In the genomic region with DNA sequence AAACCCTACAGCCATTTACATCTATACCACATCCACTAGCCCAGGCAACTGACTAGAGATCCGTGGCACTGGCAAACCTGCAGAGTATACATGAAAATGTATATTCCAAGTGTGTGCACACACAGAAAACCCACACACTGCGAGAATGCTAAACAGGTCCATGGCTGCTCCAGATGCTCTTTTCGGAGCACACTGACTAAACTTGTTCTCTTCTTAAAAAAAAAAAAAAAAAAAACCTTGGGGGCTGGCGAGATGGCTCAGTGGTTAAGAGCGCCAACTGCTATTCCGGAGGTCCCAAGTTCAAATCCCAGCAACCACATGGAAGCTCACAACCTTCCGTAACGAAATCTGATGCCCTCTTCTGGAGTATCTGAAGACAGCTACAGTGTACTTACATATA, we compare ENCODE assay signal across 22 mouse cellular contexts. TPM values are rescaled to one million over a fixed set of nuclear protein-coding genes. Genes with fewer than 3 reads are reported as not detected.
DNase-seq lines count a peak whose midpoint lies in the region; ATAC-seq lines count a peak whose summit lies in the region.
"Had no signal": no experiment of that assay in that cellular context is flagged by ENCODE, and none has a peak within 500 bp of the region (broad histone marks: within the 10 kb centered on the region; RNA-seq: fewer than 3 reads in every experiment).

No protein-coding gene starts in this region.

- no peaks in the 10 kb centered on the region for H3K27me3 ChIP-seq in hindbrain, embryonic 14.5 days (ENCODE audit: control insufficient read depth, insufficient read depth, low read length)
- H3K27me3 ChIP-seq in hindbrain, embryonic 16.5 days (replicated peaks; ENCODE audit: control insufficient read depth, insufficient read depth, low read length) = no peaks in the 10 kb centered on the region
- H3K27me3 ChIP-seq in limb, embryonic 15.5 days = no peaks in the 10 kb centered on the region
- 0 out of 2 replicates have a peak, but pooled peaks cover 7% of the 10 kb centered on the region for H3K27me3 ChIP-seq in limb, embryonic 10.5 days (ENCODE audit: low read depth, poor library complexity, severe bottlenecking)
- no peaks in the 10 kb centered on the region for H3K27me3 ChIP-seq in forebrain, embryonic 14.5 days (replicated peaks; ENCODE audit: control insufficient read depth, insufficient read depth, low read length)
- H3K27me3 ChIP-seq: embryonic facial prominence, embryonic 12.5 days; heart, embryonic 15.5 days; neural tube, embryonic 12.5 days had no signal

- H3K9me3 ChIP-seq in hindbrain, embryonic 14.5 days (ENCODE audit: control insufficient read depth, low read length) = no peaks in the 10 kb centered on the region
- H3K9me3 ChIP-seq in hindbrain, embryonic 16.5 days (ENCODE audit: control insufficient read depth, low read length) = no peaks in the 10 kb centered on the region
- H3K9me3 ChIP-seq in limb, embryonic 15.5 days = no peaks in the 10 kb centered on the region
- H3K9me3 ChIP-seq in limb, embryonic 10.5 days (replicated peaks) = no peaks in the 10 kb centered on the region
- H3K9me3 ChIP-seq in ES-E14 (ENCODE audit: control insufficient read depth, insufficient read depth, low read depth, low read length) = no peaks in the 10 kb centered on the region
- no peaks in the 10 kb centered on the region for H3K9me3 ChIP-seq in forebrain, embryonic 14.5 days (replicated peaks; ENCODE audit: control insufficient read depth, low read length)
- H3K9me3 ChIP-seq: embryonic facial prominence, embryonic 12.5 days; G1E; heart, embryonic 15.5 days; neural tube, embryonic 12.5 days had no signal

- ATAC-seq in hindbrain, embryonic 14.5 days (ENCODE audit: low FRiP score) = no peak
- ATAC-seq in hindbrain, embryonic 16.5 days = no peak
- ATAC-seq in limb, embryonic 15.5 days (ENCODE audit: insufficient number of reproducible peaks, low FRiP score, low TSS enrichment, low read depth) = no peak
- no peak for ATAC-seq in forebrain, embryonic 14.5 days

- no peak for DNase-seq in hindbrain, embryonic 14.5 days (ENCODE audit: low spot score)
- DNase-seq in limb, embryonic 10.5 days (ENCODE audit: low spot score) = no peak
- DNase-seq in ES-E14 (ENCODE audit: low read depth, low spot score) = no peak
- no peak for DNase-seq in forebrain, embryonic 14.5 days (ENCODE audit: low spot score)
- no peak for DNase-seq in adrenal gland, postnatal 36 days
- DNase-seq: adrenal gland, postnatal 14 days; cerebellum, adult 11 months; cerebellum, postnatal 10 days; gastrocnemius, postnatal 10 days; heart, adult 2 months; liver; lung, postnatal 14 days; right cerebral cortex, adult 18-20 months; thymus, postnatal 14 days had no signal

- peaks cover 7% of the 10 kb centered on the region; the same call in 1 of the 2 replicates for H3K4me1 ChIP-seq in hindbrain, embryonic 14.5 days (replicated peaks; ENCODE audit: control insufficient read depth, insufficient read depth, low read length)
- peaks cover 7% of the 10 kb centered on the region for H3K4me1 ChIP-seq in hindbrain, embryonic 16.5 days (ENCODE audit: control insufficient read depth, insufficient read depth, low read depth, low read length)
- peaks cover 11% of the 10 kb centered on the region for H3K4me1 ChIP-seq in limb, embryonic 15.5 days
- H3K4me1 ChIP-seq in limb, embryonic 10.5 days = peaks cover 14% of the 10 kb centered on the region
- H3K4me1 ChIP-seq in ES-E14 (ENCODE audit: control insufficient read depth in 2 of 2, insufficient read depth in 2 of 2, low read length in 2 of 2, poor library complexity in 1 of 2) = peaks cover 16 to 18% of the 10 kb centered on the region in 2 experiments; a peak in 3 of 4 replicates
- peaks cover 8% of the 10 kb centered on the region; the same call in 1 of the 2 replicates for H3K4me1 ChIP-seq in forebrain, embryonic 14.5 days (ENCODE audit: control insufficient read depth, insufficient read depth, low read length)

- no peak overlapping the region for H3K9ac ChIP-seq in hindbrain, embryonic 14.5 days
- no peak overlapping the region for H3K9ac ChIP-seq in hindbrain, embryonic 16.5 days (ENCODE audit: low read depth, low read length)
- H3K9ac ChIP-seq in limb, embryonic 15.5 days = 0 out of 2 replicates have a peak overlapping the region, but pooled peaks have one; percentile 10
- peak overlapping the region; percentile 57; the same call in 1 of the 2 replicates for H3K9ac ChIP-seq in ES-E14 (ENCODE audit: insufficient read depth, low read depth, low read length, poor library complexity, severe bottlenecking)
- no peak overlapping the region for H3K9ac ChIP-seq in forebrain, embryonic 14.5 days (ENCODE audit: low read length)
- H3K9ac ChIP-seq: embryonic facial prominence, embryonic 12.5 days; neural tube, embryonic 12.5 days had no signal

- WGBS in hindbrain, embryonic 14.5 days = 80% methylated on average over 8 of the region's 8 CpGs
- 86% methylated on average over 8 of the region's 8 CpGs for WGBS in hindbrain, embryonic 16.5 days
- WGBS in limb, embryonic 15.5 days = 87% methylated on average over 8 of the region's 8 CpGs
- 90% methylated on average over 8 of the region's 8 CpGs for WGBS in limb, embryonic 10.5 days
- 67% methylated on average over 8 of the region's 8 CpGs for WGBS in forebrain, embryonic 14.5 days

- 0 out of 2 replicates have a peak overlapping the region, but pooled peaks have one; percentile 34 for H3K27ac ChIP-seq in hindbrain, embryonic 14.5 days
- no peak overlapping the region for H3K27ac ChIP-seq in hindbrain, embryonic 16.5 days (ENCODE audit: low read depth, low read length)
- H3K27ac ChIP-seq in limb, embryonic 15.5 days = no peak overlapping the region
- H3K27ac ChIP-seq in limb, embryonic 10.5 days = no peak overlapping the region
- peak overlapping the region; percentile 94 for H3K27ac ChIP-seq in ES-E14 (ENCODE audit: insufficient read depth, low read depth, low read length, poor library complexity, severe bottlenecking)
- H3K27ac ChIP-seq in forebrain, embryonic 14.5 days (ENCODE audit: low read depth, low read length) = peak overlapping the region; percentile 72; the same call in 1 of the 2 replicates
- H3K27ac ChIP-seq: heart, adult 2 months had no signal

- H3K36me3 ChIP-seq in hindbrain, embryonic 14.5 days (replicated peaks; ENCODE audit: control insufficient read depth, insufficient read depth) = no peaks in the 10 kb centered on the region
- no peaks in the 10 kb centered on the region for H3K36me3 ChIP-seq in hindbrain, embryonic 16.5 days (ENCODE audit: control insufficient read depth, insufficient read depth, low read length)
- no peaks in the 10 kb centered on the region for H3K36me3 ChIP-seq in limb, embryonic 15.5 days
- H3K36me3 ChIP-seq in limb, embryonic 10.5 days = no peaks in the 10 kb centered on the region
- H3K36me3 ChIP-seq in ES-E14 (ENCODE audit: control insufficient read depth, insufficient read depth, low read length, poor library complexity, severe bottlenecking) = no peaks in the 10 kb centered on the region
- no peaks in the 10 kb centered on the region for H3K36me3 ChIP-seq in forebrain, embryonic 14.5 days (ENCODE audit: control insufficient read depth, insufficient read depth, low read length)
- H3K36me3 ChIP-seq: embryonic facial prominence, embryonic 12.5 days; G1E; heart, embryonic 15.5 days; neural tube, embryonic 12.5 days had no signal

- no peak overlapping the region for H3K4me2 ChIP-seq in hindbrain, embryonic 14.5 days (replicated peaks)
- H3K4me2 ChIP-seq in hindbrain, embryonic 16.5 days (ENCODE audit: low read length) = no peak overlapping the region
- no peak overlapping the region for H3K4me2 ChIP-seq in limb, embryonic 15.5 days
- H3K4me2 ChIP-seq in forebrain, embryonic 14.5 days (ENCODE audit: low read length) = no peak overlapping the region

- in situ Hi-C loops in ES-E14 (cut with MboI; ENCODE audit: low sequenced_read_pairs in 2 of 2, unreplicated experiment in 2 of 2) = loop anchor here in 1 of 2 experiments (25.0 kb wide), 1 partner anchor 401 kb away; a partner anchor contains a TSS

- H3K4me3 ChIP-seq in hindbrain, embryonic 14.5 days (replicated peaks; ENCODE audit: low read length) = no peak overlapping the region
- no peak overlapping the region for H3K4me3 ChIP-seq in hindbrain, embryonic 16.5 days (ENCODE audit: low read length)
- H3K4me3 ChIP-seq in limb, embryonic 15.5 days = no peak overlapping the region
- H3K4me3 ChIP-seq in limb, embryonic 10.5 days = no peak overlapping the region
- H3K4me3 ChIP-seq in ES-E14 (ENCODE audit: insufficient read depth in 1 of 2, low read depth in 1 of 2, low read length in 2 of 2, poor library complexity in 1 of 2, severe bottlenecking in 1 of 2) = peak overlapping the region; percentile 9 to 48; a peak in 3 of 4 replicates
- H3K4me3 ChIP-seq in forebrain, embryonic 14.5 days (ENCODE audit: low read depth, low read length) = no peak overlapping the region
- H3K4me3 ChIP-seq: embryonic facial prominence, embryonic 12.5 days; erythroblast, embryonic 14.5 days; heart, adult 2 months; heart, embryonic 15.5 days; neural tube, embryonic 12.5 days had no signal

RNA-seq across cellular contexts. Expression of a gene that starts 2.9 kb away (rescaled TPM):
- 14.3 and 17.5 TPM in 2 replicates for polyA plus RNA-seq in hindbrain, embryonic 14.5 days (2014; fragmentation: Nextera tagmentation; extraction: Ambion mirVana)
- 13.9 and 16.8 TPM in 2 replicates for polyA plus RNA-seq in hindbrain, embryonic 16.5 days (2015; fragmentation: Nextera tagmentation; extraction: Ambion mirVana)
- 3.6 and 4.3 TPM in 2 replicates for polyA plus RNA-seq in limb, embryonic 15.5 days (2015; fragmentation: Nextera tagmentation; extraction: Ambion mirVana)
- 6.0 and 6.5 TPM in 2 replicates for polyA plus RNA-seq in limb, embryonic 10.5 days (2016; fragmentation: Nextera tagmentation; extraction: Ambion mirVana)
- 14.9 and 23.5 TPM in 2 replicates for total RNA-seq in ES-E14 (2012; rRNA removed)
- polyA plus RNA-seq in forebrain, embryonic 14.5 days (2014; fragmentation: Nextera tagmentation; extraction: Ambion mirVana) = 16.3 and 18.9 TPM in 2 replicates
- 1 to 10 TPM; 1.2 to 1.6 TPM for total RNA-seq in adrenal gland, postnatal 36 days (2021)
- total RNA-seq: monocyte, adult 5-6 weeks had no signal
- polyA plus RNA-seq: erythroblast, embryonic 14.5 days had no signal

RNA-seq across cellular contexts. Expression of a gene that starts 12.2 kb away (rescaled TPM):
- polyA plus RNA-seq in hindbrain, embryonic 14.5 days (2014; fragmentation: Nextera tagmentation; extraction: Ambion mirVana) = 2.8 and 3.8 TPM in 2 replicates
- 3.6 and 3.7 TPM in 2 replicates for polyA plus RNA-seq in hindbrain, embryonic 16.5 days (2015; fragmentation: Nextera tagmentation; extraction: Ambion mirVana)
- polyA plus RNA-seq in limb, embryonic 15.5 days (2015; fragmentation: Nextera tagmentation; extraction: Ambion mirVana) = 6.5 and 8.8 TPM in 2 replicates
- polyA plus RNA-seq in limb, embryonic 10.5 days (2016; fragmentation: Nextera tagmentation; extraction: Ambion mirVana) = 3.9 and 6.2 TPM in 2 replicates
- total RNA-seq in ES-E14 (2012; rRNA removed) = 5.4 and 8.0 TPM in 2 replicates
- 0.81 and 0.88 TPM in 2 replicates for polyA plus RNA-seq in forebrain, embryonic 14.5 days (2014; fragmentation: Nextera tagmentation; extraction: Ambion mirVana)
- total RNA-seq in adrenal gland, postnatal 36 days (2021) = 10 to 100 TPM; 10.9 to 12.2 TPM

RNA-seq across cellular contexts. Expression of a gene that starts 51.1 kb away (rescaled TPM):
- 86.2 and 88.0 TPM in 2 replicates for polyA plus RNA-seq in hindbrain, embryonic 14.5 days (2014; fragmentation: Nextera tagmentation; extraction: Ambion mirVana)
- polyA plus RNA-seq in hindbrain, embryonic 16.5 days (2015; fragmentation: Nextera tagmentation; extraction: Ambion mirVana) = 80.9 and 98.1 TPM in 2 replicates
- polyA plus RNA-seq in limb, embryonic 15.5 days (2015; fragmentation: Nextera tagmentation; extraction: Ambion mirVana) = 74.8 and 76.2 TPM in 2 replicates
- 88.4 and 114 TPM in 2 replicates for polyA plus RNA-seq in limb, embryonic 10.5 days (2016; fragmentation: Nextera tagmentation; extraction: Ambion mirVana)
- total RNA-seq in ES-E14 (2012; rRNA removed) = 77.6 and 86.5 TPM in 2 replicates
- polyA plus RNA-seq in forebrain, embryonic 14.5 days (2014; fragmentation: Nextera tagmentation; extraction: Ambion mirVana) = 86.2 and 87.5 TPM in 2 replicates
- total RNA-seq in adrenal gland, postnatal 36 days (2021) = 10 to 100 TPM; 41.2 to 42.2 TPM

RNA-seq across cellular contexts. Expression of a gene that starts 51.2 kb away (rescaled TPM):
- polyA plus RNA-seq in hindbrain, embryonic 14.5 days (2014; fragmentation: Nextera tagmentation; extraction: Ambion mirVana) = 6.6 and 7.0 TPM in 2 replicates
- 5.3 and 7.0 TPM in 2 replicates for polyA plus RNA-seq in hindbrain, embryonic 16.5 days (2015; fragmentation: Nextera tagmentation; extraction: Ambion mirVana)
- polyA plus RNA-seq in limb, embryonic 15.5 days (2015; fragmentation: Nextera tagmentation; extraction: Ambion mirVana) = 3.2 and 3.8 TPM in 2 replicates
- 6.0 and 6.7 TPM in 2 replicates for polyA plus RNA-seq in limb, embryonic 10.5 days (2016; fragmentation: Nextera tagmentation; extraction: Ambion mirVana)
- total RNA-seq in ES-E14 (2012; rRNA removed) = 11.2 and 12.6 TPM in 2 replicates
- polyA plus RNA-seq in forebrain, embryonic 14.5 days (2014; fragmentation: Nextera tagmentation; extraction: Ambion mirVana) = 3.8 and 5.9 TPM in 2 replicates
- 10 to 100 TPM in 1 of 2 experiments, 1 to 10 TPM in 1; 9.6 to 10.3 TPM for total RNA-seq in adrenal gland, postnatal 36 days (2021)

Comparison
In these comparisons a context has a peak if more than half of its experiments do, and no peak if none do; other contexts are left out.
1. H3K27ac ChIP-seq: peak in hindbrain, embryonic 14.5 days (single experiment), ES-E14 (single experiment) and forebrain, embryonic 14.5 days (single experiment); none in hindbrain, embryonic 16.5 days (single experiment), limb, embryonic 15.5 days (single experiment) and limb, embryonic 10.5 days (single experiment).
2. H3K4me3 ChIP-seq: peak in ES-E14 (2 of 2); none in hindbrain, embryonic 14.5 days (single experiment), hindbrain, embryonic 16.5 days (single experiment), limb, embryonic 15.5 days (single experiment), limb, embryonic 10.5 days (single experiment) and forebrain, embryonic 14.5 days (single experiment).
3. H3K9ac ChIP-seq: peak in limb, embryonic 15.5 days (single experiment) and ES-E14 (single experiment); none in hindbrain, embryonic 14.5 days (single experiment), hindbrain, embryonic 16.5 days (single experiment) and forebrain, embryonic 14.5 days (single experiment).